Mouse (Mus musculus) kidney, adult 8-10 months (tissue): ENCODE data around the gene Adarb2.

ENCODE experiments used
- DNase-seq, 2 experiments: peaks; one replicate each; pipeline ENCODE4 v3.0.0; 2022

The Adarb2 gene

DNA sequence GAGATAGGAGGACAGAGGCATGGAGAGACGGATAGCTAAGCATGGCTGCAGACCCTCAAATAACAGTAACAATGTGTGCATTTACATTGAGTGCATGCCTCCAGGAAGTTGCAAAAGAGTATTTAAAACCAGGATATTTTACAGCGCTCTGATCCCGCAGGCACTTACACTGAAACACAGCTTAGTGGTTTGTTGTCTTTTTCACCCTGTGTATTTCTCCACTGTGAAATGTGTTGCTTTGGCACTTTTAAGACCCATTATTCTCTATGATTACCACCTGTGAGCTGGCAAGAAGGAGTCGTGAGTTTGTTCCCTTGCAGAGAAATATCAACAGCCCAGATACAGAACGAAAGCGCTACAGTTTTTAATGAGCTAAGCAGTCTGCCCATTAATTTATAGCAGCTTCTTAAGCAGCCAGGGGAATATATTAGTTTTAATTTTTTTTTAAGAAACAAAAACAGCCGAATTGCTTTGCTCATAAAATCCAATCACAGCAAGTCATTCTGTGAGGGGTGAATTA, 167.3 kb downstream of the Adarb2 start:
- DNase-seq: no peak

DNA sequence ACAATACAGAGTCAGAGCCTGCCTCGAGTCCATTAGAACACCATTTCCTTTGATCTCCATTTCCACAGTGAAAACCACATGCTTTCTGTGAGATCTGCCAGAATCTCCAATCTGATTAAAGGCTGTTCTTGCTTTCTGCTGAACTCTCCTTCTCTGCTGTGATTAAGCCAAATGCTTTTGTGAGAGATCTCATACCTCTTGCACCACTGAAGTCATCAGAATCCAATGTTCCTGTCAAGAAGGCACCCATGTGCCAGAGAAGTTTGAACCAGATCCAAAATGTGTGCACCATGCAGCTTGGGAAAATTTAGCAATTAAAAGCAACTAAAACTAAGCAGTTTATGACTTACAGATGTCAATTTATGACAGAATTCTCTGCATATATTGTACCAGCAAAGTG, 185.9 kb downstream of the Adarb2 start:
- no peak for DNase-seq

DNA sequence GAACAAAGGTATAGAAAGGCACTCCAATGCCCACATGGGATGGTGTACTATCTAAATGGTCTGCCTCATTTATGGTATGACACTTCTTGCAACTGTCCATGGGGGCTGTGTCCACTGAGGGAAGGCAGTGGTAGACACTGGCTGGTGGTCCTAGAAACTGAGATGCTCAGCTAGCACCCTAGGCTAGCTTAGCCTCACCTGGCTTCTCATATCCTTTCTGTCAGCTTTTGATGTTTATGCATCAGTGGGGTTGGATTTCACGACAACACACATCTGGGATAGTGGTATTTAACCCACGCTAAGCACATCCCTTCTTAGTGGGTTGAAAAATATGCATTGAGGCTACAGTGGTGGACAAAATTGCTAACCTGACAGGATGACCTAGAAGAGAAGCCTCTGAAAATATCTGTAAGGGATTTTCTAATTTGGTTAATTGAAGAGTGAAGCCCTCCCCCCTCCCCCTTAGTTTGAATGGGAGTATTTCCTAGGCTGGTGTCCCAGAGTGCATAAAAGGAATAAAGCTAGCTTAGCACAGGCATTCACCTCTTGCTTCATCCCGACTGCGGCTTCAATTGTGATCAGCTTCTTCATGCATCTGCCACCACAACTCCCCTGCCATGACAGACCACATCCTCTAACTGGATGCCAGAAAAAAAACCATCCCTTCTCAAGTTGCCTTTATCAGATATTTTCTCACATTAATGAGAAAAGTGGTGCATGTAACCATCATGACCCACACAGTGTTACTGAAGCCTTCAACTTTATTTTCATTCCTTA, 197.8 kb downstream of the Adarb2 start:
- DNase-seq: no peak

DNA sequence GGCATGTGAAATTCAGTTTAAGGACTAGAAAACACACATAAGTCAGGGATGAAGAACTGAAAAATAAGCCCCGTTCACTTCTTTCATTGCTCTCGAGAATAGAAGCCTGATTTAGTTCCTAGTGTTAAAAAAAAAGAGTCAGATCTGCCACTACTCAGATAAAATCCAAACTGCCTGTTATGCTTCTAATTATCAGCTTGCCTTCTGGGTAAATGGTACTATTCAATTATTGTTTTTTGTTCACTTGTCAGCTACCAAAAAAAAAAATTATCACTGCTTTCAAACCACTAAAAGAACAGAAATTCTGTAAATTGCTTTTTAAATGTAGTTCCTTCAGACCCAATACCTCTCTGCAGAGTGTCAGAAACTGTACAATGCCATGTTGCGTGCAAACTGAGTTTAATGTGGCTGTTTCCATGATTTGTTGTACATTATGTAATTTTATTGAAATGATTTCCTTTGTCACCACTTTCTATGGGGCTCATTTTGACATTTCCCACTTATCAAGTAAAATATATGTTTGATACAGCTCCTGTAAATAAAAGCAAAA, 199.7 kb downstream of the Adarb2 start:
- DNase-seq: no peak

DNA sequence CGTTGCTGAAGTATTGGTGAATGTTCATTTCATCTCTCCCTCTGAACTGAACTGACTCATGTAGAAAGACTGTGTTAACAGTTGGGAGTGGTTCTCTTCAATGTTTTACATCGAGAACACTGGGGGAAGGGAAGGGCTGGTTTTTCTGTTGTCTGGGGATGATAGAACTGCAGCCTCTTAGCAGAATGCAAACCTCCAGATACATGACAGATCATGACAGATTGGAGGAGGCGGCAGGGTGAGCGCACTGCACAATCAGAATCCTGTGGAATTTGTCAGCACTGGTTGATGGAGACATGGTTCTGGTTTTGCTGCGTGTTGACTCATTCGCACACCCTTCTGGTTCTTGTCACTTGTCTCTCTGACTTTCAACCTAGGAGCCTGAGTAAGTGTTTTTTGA, 203.4 kb downstream of the Adarb2 start:
- DNase-seq: no peak

DNA sequence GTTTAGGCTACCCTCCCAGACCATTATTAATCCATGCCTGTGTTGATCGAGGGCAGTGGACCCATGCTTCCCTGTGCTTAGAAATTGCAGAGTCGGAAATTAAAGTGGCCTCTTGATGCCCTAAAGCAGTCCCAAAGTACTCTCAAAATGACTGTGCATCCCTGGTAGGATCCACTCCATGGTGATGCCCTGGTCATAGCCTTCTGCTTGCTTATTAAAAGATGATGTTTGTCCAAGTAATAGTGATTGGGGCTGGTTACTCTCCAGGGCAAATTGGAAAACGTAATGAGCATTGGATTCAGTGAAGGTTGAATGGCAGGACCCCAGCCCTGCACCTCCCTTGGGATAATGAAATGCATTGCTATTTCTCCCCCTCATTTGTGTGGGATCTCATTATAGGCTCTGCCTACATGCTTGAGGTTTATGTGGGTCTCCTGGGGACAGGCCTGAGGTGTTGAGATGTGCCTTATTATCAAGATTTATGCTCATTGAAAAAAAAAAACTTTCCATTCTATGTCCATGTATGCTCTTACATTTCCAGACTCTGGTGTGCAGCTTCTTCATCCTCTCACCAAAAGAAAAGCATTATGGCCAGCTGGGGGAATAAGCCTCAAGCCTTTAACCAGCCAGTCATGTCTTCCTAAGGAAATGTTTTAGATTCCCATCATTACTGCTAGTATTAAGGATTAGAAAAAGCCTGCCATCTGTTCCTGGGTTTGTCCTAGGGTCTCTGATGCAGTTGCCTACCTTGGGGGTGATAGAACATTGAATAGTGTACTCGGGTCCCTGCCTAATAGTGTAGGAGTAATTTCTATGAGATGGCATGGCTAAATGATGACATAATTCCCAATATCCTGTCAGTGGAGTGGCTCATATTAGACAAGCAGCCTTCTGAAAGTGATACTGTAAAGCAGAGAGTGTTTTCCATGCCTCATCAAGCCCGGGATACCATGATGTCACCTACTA, 208.0 kb downstream of the Adarb2 start:
- no peak for DNase-seq

DNA sequence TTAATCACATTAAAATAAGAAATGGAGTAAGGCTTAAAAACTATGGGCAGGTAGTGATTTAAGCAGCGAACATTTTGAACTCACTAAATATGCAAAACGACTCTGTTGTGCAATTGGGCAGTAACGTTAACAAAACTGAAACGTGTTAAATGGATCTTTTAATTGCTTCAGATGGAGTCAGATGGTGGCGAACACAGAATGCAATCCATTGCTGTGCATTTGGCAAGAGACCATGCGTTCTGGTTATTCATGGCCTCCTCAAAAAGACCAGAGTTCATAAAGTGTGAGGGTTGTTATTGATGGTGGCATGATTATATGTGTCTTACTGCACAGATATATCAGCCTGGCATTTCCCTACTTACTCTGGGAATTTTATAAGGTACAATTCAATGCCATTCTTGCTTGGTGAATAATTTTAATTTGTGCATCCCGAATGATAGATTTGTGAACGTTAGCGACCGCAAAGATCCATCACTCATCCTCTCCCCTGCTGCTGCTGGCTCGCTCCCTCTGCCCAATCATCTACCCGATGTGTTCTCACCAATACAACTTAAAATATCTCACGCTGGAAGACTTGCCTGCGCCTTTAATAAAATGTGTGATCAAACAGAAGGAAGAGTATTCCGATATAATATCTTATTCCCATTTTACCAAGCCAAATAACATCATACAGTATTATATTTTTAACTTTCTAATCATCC, 221.5 kb downstream of the Adarb2 start:
- no peak for DNase-seq

DNA sequence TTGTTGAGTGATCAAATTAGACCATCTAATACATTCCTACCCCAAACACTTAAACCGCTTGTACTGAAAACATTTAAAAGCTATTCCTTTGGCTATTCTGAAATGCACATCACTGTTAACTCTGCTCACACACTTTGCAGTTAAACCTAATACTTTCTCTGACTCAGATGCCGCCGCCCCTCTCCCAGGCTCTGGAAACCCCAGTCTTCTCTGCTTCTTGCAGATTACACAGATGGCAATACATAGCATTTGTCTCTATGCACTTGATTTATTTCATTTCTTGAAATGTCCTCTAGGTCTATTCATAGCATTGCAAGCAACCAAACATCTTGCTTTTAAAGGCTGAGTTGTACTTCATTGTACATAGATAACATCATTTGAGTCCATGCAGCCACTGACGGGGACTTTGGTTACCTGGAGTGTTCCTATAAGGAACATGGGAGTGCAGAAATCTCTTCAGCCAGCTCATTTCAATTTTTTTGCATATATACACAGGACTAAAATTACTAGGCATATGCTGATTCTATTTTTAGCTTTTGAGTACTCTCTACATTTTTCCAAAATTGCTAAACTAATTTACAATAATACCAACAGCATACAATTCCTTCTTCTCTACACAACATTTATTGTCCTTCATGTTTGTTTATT, 236.6 kb downstream of the Adarb2 start:
- DNase-seq: no peak

DNA sequence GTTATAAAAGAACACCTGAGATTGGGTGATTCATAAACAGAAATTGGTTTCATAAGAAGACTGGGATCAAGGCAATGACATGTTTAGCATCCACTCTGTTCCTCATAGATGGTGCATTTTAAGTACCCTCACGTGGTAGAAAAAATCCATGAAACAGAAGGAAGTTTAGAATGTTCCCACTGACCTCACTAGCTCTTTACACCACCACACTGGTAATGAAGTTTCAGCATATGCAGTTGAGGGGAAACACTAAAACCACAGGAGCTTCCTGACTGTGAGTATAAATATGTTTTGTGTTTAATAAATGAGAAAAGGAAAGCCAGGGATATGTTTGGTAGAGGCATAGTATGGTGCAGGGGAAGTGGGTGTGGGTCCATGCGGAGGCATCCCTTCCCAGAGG, 242.7 kb downstream of the Adarb2 start:
- no peak for DNase-seq

DNA sequence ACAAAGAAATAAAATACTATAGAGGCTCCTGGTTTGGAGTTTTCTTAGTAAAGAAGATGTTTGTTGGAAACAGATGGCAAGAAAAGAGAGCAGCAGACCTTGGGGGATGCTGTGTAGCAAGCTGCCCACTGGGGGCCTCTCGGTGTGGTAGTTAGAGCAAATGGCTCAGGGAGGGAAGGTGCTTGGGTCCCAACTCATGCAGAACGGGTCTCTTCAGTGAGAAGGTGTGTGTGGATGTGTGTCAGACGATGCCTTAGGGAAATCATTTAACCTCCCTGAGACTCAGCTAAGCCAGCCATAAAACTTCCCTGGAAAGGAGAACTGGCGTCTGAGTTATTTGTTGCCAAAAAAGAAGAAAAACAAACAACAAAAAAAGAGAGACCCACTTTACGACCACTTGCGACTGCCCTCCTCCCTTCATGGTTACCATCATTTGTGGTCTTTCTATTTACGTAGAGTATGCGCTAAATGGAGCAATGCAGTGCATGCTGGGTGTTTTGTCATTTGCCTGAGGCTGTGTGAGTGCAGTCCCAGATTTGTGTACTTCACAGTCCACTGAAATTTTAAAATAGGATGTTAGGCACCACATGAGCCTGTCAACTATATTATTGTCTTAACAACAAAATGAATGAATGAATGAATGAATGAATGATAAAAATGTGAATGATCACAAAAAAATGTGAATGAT, 245.7 kb downstream of the Adarb2 start:
- DNase-seq: no peak

DNA sequence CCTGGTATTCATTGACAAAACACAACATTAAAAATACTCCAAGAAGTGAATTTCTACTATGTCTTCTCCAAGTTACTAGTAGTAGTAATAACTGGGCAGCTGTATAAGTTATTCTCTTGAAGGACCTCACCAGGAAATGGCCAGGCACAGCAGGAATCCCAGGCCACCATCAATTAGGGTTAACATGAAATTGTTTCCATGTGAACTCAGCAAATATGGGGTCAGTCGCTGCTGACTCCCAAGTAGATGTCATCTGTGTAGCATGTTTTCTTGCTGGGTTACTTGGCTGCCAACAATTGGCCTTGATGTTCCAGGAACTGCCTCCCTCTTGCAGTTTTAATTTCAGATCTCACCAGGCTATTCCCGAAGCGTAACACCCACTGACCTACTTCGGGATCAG, 248.9 kb downstream of the Adarb2 start:
- no peak for DNase-seq

DNA sequence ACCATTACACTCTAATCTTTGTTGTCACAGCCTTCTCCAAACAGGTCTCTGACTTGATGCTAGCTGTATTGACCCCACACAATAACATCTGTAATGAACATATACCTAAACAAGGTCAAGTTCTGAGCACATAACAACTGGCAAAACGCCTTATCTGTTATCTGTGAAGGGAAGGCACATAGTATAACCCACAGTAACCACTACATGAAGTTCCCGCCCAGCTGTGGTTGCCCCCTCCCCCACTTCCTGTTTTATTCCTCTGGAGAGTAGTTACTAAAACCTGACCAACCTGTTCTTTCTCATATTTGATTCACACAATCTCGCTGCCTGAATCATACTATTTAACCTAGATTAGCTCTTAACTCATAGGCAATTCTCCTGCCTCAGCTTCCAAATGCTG, 254.2 kb downstream of the Adarb2 start:
- no peak for DNase-seq

DNA sequence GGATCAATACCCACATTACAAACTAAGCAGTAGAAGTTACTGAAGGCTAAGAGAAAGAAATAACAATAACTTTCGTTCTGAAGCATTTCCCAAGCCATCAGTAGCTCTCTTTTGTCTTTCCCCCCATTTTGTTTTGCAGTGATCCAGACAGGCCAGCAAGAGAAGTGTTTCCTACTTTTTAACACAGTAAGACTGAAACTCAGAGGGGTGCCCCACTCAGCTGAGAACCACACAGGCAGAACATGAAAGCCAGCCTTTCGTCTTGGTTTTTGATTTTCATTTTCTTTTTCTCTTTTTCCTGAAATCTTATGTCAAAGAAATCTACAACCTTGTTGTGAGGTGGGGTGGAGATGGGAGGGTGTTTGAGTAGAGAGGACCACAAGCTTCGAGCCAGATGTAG, 255.2 kb downstream of the Adarb2 start:
- DNase-seq: no peak

DNA sequence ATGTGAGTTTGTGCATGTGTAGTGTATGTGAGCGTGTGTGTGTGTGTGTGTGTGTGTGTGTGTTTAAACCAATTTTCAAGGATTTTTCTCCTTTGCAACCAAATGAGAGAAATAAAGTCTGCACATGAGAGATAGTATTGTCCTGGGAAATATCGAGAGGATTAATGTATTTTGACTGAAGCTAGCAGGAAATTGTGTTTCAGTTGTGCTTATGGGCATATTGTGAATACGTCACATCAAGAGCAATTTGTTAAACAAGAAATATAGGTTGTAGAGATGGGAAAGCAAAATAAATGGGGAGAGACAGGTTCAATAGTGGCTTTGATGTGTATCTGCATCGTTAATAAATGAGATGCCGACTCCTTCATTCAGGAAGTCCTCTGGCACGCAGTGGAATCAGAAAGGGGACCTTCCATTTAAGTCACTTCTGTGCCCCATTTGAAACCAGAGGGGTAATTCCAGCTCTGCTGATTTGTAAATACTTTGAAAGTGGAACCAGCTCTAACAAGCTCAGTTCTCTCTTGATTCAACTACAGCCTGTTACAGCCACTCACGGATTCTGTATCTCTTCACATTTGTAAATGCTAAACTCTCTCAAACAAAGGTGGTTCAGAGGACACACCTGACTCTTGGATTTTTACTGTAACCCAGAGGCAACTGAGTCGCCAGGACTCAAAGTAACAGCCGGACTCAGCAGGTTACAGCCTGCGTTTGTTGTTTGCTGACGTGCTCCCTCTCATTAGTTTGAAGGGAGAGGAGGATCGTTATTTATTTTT, 265.1 kb downstream of the Adarb2 start:
- DNase-seq: no peak

DNA sequence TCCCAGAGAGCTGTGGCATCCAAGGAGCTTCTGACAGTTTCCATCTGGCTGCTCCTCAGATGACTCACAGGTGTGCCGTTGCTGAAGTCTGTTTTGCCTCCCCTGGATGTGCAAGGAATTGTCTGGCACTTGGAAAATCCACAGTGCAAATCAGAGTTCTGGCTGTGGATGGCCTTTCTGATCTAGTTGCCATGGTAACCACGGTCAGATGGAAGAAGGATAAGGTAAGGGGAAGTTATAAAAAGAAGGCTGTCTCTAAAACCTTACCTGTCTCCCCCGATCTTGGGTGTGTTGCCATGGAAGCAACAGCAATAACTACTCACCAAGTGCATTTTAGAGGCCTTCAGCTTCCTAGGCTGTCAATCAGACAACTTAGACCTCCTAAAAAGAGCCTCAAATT, 273.6 kb downstream of the Adarb2 start:
- DNase-seq: no peak

DNA sequence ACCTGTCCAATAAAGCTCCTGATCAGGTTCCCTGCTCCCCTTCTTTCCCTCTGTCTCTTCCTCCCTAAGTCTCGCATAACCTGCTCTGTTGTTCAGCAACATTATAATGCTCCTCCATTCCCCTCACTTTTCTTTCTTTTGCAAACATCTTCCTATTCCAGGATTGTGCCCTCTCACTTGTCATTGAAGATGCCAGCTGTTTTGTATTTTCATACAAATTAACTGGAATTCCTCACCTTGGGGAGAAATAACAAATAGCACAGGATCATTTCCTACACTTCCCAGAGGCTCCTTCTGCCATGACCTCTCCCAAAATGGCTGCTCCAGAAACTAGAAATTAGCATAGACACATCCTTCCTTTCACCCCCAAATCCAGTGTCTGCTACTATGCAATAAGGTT, 276.1 kb downstream of the Adarb2 start:
- no peak for DNase-seq

DNA sequence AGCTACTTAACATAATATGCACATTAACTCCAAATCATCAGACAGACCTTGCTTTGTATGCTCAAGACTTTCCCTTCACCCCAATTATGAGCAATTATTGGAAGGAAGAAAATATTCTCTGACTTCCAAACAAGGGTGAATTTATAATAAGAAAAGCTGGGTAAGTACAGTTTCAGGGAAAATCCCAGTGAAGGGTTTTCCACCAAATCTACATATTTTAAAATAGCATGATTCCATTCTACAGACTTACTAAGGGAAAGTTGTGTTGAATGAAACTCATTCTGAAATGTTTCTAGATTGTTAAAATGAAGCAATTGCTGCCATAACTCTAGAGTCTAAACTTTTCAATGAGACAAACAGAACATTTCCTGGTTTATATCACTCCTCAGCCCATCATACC, 277.3 kb downstream of the Adarb2 start:
- no peak for DNase-seq

DNA sequence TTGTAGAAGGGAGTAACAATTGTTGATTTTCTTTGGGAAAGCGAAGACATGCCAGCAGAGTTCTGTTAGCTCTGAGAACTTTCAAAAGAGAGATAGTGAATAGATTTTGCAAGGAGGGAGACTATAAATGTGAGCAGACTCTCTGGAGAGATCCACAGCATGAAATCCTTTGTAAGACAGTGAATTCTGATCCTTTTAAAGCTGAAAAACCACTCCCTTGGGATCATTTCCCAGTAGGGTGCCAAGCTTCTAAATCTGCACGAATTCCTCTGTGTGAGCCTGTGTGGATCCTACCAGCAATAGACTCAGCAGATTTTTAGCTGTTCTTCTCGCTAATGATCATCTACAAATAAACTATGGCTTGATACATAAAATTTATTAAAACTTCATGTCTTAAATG, 278.7 kb downstream of the Adarb2 start:
- DNase-seq: no peak

DNA sequence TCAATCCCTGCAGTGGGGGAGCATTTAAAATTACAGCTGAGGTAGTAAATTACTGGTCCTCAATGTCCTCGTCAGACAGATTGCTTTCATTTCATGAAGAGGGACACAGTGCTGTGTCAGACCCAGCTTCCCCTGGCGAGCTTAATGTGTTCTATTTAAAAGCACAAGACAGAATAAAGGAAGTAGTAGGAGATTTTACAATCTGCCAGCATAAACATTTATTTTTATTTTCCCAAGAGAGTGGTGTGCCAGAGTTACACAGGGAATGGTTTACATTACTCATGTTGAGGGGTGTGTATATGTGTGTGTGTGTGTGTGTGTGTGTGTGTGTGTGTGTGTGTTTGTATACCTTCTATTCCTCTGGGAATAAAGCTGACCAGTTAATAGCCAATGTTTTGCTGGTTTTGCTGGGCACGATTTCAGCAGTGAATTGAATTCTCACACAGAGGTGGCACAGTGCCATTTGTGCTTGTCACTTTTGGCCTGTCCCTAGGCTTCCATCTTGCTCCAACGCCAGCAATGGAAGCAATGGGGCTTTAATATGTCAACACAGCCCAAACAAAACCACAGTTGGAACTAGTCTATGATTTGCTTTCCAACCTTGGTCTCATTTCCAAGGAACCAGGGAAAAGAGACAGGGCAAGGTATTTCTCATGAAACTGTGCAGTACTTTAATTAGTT, 282.1 kb downstream of the Adarb2 start:
- DNase-seq: no peak

DNA sequence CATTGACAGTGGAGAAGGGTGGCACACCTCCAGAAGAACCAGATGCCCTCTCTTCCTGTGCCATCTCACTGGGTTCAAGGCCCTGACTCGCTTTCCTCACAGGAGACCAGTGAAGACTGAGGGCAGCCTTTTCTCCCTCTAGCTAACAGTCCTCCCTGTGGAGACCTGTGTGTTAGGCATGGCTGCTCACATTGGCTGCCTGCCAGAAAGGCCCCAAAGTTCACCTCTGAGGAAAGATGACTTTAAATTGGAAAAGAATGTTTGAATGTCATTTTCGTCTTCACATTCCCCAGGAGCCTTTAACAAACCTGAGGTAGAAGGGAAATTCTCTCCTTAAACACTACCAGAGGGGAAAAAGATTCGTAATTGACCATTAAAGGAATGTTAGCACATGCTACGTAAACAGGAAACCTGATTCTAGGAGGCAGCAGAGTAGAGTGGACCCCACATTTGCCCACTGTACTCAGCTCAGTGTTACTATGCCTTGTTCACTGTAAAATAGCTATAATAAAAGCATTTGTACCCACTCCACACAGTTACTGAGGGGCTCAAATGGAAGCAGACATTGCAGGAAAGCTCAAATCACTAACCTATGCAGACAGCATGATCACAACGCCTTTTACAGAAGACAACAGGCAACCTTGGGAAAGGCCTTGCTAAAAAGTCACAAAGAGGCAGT, 285.2 kb downstream of the Adarb2 start:
- peak; percentile 4 to 19 for DNase-seq
